Mouse (Mus musculus): ENCODE results near the gene Snx17. TPM values are rescaled to one million over a fixed set of nuclear protein-coding genes. Genes with fewer than 3 reads are reported as not detected.

The Snx17 gene
- polyA plus RNA-seq, 1 experiment from 2014 or later, result 165 TPM

DNA sequence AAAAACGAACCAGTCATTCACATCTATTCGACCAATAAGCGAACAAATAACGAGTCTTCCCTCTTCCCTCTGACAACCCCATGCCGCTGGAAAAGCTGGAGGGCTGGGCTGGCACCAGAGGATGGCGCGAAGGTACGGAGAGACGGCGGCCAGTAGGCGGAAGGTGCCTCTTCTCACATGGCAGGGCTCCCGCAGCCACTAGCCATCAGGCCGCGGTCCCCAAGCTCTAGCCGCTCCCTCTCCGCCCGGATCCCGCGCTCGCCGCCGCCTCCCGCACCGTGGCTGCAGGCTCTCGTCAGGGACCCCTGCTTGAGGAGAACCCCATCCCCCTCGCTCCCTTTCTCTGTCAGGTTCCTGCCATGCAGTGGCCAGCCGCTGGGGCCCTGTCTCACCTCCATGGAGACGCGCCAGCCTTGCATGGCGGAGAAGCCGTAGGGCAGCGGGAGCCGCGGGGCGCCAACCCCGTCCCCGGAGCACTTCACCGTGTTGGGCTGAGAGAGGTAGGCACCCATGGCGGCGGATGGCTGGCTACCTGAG, 27.0 kb downstream of the Snx17 start:
- H3K27me3 ChIP-seq, result no peaks in the 10 kb centered on the region
- H3K9me3 ChIP-seq, result no peaks in the 10 kb centered on the region
- H3K4me3 ChIP-seq, result peak overlapping the region; percentile 99
- peaks cover 9% of the 10 kb centered on the region for H3K4me1 ChIP-seq
- H3K4me2 ChIP-seq (replicated peaks), result peak overlapping the region; percentile 76
- H3K9ac ChIP-seq, result peak overlapping the region; percentile 94
- peak overlapping the region; percentile 92 for H3K27ac ChIP-seq
- WGBS, result under 1% methylated on average over 40 of the region's 40 CpGs
- ATAC-seq (ENCODE audit: low FRiP score, low read depth), result peak; percentile 49
- no peaks in the 10 kb centered on the region for H3K36me3 ChIP-seq

DNA sequence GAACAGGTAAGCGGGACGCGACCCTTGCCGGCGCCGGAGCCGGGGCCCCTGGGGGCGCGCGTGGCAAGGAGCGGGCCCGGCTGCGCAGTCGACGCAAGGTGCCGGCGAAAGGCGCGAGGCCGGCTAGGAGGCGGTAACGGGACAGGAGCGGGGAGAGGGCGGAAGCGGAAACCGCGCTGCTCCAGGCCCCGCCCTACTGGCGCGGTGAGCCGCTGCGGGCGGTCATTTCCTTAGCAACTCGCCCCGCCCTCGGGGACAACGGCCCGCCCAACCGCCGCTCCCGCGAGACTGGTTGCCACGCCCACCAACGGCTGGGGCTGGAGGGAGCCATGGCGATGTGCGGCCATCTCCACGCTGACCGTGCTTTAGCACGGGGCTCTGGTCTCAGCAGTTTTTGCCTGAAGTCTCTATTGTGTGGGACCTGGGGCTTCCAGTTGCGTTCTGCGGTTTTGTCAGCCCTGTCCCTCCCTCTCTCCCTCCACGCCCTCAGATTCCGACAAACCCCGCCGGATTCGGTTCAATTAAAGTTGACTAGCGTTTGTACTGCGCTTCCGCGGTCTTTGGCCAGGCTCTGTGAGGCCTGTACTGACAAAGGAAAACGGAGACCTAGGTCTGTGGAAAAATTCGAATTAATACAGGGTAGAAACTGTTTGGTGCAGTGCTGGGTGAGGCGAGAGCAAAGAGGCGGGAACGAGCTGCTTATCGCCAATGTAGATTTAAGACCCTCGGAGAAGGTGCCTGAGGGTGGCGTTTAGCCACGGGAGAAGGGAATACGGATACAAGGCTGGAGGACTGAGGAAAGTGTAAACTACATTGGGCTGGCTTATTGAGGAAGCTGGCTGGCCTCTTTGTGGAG, 27.6 kb downstream of the Snx17 start, which contains the start of gene Ppm1g:
Gene Ppm1g, minus strand, starts transcription at position 240 of the 856 bp plus-strand sequence.
- H3K9me3 ChIP-seq, result no peaks in the 10 kb centered on the region
- WGBS, result under 1% methylated on average over 70 of the region's 70 CpGs

DNA sequence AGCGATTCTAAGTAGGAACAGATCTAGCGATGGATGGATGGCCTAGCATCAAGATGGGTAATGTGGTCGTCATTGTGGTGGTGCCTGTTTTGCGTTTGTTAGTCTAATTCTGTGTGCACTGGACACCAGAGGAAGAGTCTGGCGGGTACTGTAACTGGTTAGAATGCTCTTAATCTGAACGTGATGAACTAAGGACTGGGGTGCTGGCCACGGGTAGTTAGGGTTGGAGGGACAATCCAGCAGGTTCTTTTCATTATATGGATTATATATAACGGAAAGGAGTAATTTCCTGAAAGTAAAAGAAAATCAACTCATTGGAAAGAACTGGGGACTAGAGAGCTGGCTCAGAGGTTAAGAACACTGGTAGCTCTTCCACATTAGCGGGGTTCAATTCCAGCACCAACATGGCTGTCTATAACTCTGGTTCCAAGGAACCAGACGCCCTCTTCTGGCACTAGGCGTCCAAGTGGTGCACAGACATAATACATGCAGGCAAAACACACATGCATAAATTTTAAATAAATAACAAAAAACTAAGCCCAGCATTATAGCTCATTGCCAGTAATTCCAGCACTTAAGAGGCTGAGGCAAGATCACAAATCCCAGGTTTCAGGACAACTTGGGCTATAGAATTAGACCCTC, 28.4 kb downstream of the Snx17 start:
- peak overlapping the region; percentile 76 for H3K4me2 ChIP-seq (replicated peaks)
- H3K27ac ChIP-seq, result peak overlapping the region; percentile 92
- H3K9me3 ChIP-seq, result no peaks in the 10 kb centered on the region
- 15% methylated on average over 11 of the region's 11 CpGs for WGBS
- no peaks in the 10 kb centered on the region for H3K36me3 ChIP-seq
- no peaks in the 10 kb centered on the region for H3K27me3 ChIP-seq
- H3K4me1 ChIP-seq, result peaks cover 9% of the 10 kb centered on the region
- H3K4me3 ChIP-seq, result peak overlapping the region; percentile 99
- ATAC-seq (ENCODE audit: low FRiP score, low read depth), result no peak
- peak overlapping the region; percentile 76 for H3K9ac ChIP-seq

More for the DNA sequence above, 27.6 kb downstream of the Snx17 start, which contains the start of gene Ppm1g:
- Histone ChIP-seq H3K36me3 (no peaks in the 10 kb centered on the region), H3K4me3 (peak within 1 kb of the TSS; percentile 99), H3K27ac (peak within 1 kb of the TSS; percentile 92), H3K4me2 (replicated peaks) (peak within 1 kb of the TSS; percentile 76), H3K4me1 (peaks cover 9% of the 10 kb centered on the region), H3K27me3 (no peaks in the 10 kb centered on the region), H3K9ac (peak within 1 kb of the TSS; percentile 94)
- ATAC-seq (ENCODE audit: low FRiP score, low read depth), result peak; percentile 96

DNA sequence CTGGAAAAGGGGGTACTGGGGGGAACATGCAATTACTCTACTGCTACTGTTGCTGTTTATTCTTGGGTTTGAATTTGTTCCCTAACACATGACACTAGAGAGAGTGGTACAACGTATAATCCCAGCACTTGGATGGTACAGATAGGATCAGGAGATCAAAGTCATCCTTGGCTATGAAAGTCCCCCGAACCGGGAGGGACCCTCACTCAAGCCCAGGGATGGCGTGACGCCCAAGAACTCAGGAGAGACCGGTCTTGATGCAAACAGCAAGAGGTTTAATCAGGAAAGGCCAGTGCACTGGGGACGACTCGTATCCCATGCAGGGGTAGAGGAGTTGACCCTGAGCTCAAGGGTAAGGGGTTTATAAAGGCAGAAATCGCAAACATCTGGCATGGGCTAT, 29.7 kb downstream of the Snx17 start:
- Histone ChIP-seq H3K4me3 (no peak overlapping the region), H3K4me2 (replicated peaks) (no peak overlapping the region), H3K9ac (no peak overlapping the region), H3K36me3 (no peaks in the 10 kb centered on the region), H3K27ac (no peak overlapping the region), H3K4me1 (peaks cover 9% of the 10 kb centered on the region), H3K9me3 (no peaks in the 10 kb centered on the region), H3K27me3 (no peaks in the 10 kb centered on the region)
- no peak for ATAC-seq (ENCODE audit: low FRiP score, low read depth)
- WGBS, result 87% methylated on average over 9 of the region's 9 CpGs

DNA sequence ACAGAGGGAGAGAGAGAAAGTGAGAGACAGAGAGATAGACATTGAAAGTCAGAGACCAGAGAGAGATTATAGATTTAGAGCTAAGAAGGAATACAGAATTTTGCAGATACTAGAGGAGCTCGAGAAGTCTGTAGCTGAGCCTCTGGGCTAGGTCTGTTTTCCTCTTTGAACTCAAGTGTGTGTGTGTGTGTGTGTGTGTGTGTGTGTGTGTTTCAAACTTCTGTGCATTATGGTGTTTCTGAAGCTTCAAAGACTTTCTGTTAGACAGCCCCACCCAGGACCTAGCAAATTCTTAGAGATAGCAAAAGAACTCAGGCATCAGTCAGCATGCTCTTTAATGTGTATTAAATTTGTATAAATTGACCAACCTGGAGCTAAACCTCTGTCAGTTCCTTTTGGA, 33.6 kb downstream of the Snx17 start:
- Histone ChIP-seq H3K36me3 (no peaks in the 10 kb centered on the region), H3K4me3 (no peak overlapping the region), H3K9ac (no peak overlapping the region), H3K4me2 (replicated peaks) (no peak overlapping the region), H3K27me3 (no peaks in the 10 kb centered on the region), H3K4me1 (no peaks in the 10 kb centered on the region), H3K27ac (no peak overlapping the region), H3K9me3 (no peaks in the 10 kb centered on the region)
- WGBS, result 62% methylated on average over 1 of the region's 1 CpGs
- ATAC-seq (ENCODE audit: low FRiP score, low read depth), result no peak

DNA sequence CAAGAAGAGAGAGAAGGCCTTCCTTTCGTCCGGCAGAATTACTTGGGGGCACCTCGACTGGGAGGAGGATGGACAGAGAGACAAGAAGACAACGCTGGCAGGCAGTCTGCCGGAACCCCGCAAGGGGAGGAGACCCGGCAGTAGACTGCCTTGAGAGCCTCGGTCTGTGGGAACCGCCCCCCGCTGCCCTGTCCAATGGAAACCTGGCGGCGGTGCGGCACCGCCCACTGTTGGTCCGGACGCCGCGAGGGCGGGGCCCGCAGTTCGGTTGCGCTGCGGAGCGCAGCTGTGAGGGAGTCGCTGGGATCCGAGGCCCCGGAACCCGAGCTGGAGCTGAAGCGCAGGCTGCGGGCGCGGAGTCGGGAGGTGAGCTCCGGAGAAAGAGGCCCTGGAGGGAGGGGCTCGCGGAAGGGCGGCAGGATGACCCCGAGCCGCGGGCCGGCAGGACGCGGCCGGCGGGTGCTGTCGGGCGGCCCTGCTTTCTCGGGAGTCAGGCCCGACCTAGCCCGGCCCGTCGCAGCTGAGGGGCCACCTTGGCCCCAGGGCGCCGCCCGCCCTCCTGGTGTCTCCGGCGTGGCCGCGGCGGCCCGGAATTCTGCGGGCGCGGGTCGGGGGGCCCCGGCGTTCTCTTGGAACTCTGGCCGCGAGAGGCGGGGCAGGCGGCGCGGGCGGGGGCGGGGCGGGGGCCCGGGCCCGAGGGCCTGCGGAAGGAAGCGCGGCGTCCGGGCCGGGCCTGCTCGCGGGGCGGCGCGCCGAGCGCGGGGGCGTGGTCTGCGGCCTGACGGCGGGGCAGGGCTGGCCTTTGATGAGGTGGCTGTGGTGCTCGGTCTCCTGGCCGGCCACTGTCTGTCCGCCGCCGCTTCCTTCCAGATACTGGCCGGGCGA, 47.9 kb downstream of the Snx17 start, which contains the start of the genes Nrbp1 and Gm9970:
Gene Nrbp1, plus strand, starts transcription at position 228 of the 885 bp plus-strand sequence.
Gene Gm9970, minus strand, starts transcription at position 596 of the 885 bp plus-strand sequence.
- peak; percentile 99 for ATAC-seq (ENCODE audit: low FRiP score, low read depth)
- under 1% methylated on average over 45 of the region's 103 CpGs for WGBS

DNA sequence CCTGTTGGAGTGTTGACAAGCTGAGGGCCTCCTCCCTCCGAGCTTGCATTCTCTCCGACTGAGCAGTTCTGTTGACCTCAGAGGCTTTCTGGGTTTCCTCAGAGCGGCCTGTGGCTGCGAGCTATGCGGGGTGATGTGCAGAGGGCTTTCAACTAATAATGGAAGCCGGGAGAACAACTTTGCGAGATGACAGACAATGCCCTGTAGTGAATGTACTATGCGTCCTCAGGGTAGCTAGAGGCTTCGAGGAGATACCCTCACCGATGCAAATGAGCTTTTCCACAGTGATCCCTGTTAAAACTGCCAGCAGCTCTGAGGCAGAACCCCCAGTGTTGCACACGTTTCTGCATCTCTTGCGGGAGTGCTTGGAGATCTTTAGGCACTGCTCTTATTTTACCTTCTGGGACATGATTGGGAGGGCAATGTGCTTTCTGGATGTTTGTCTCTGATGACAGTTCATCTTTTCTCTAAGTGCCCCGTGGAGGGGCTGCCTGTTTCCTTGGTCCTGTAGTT, 48.6 kb downstream of the Snx17 start:
- H3K36me3 ChIP-seq, result peaks cover 30% of the 10 kb centered on the region
- no peak for ATAC-seq (ENCODE audit: low FRiP score, low read depth)
- H3K4me3 ChIP-seq, result peak overlapping the region; percentile 91
- H3K27me3 ChIP-seq, result no peaks in the 10 kb centered on the region
- H3K9me3 ChIP-seq, result no peaks in the 10 kb centered on the region
- peak overlapping the region; percentile 98 for H3K9ac ChIP-seq
- under 1% methylated on average over 13 of the region's 13 CpGs for WGBS
- peak overlapping the region; percentile 93 for H3K4me2 ChIP-seq (replicated peaks)
- peak overlapping the region; percentile 98 for H3K27ac ChIP-seq
- H3K4me1 ChIP-seq, result peaks cover 9% of the 10 kb centered on the region

More for the DNA sequence above, 47.9 kb downstream of the Snx17 start, which contains the start of the genes Nrbp1 and Gm9970:
- Histone ChIP-seq H3K9ac (peak within 1 kb of the TSS; percentile 98), H3K27me3 (no peaks in the 10 kb centered on the region), H3K36me3 (peaks cover 23% of the 10 kb centered on the region), H3K4me2 (replicated peaks) (peak within 1 kb of the TSS; percentile 93), H3K9me3 (no peaks in the 10 kb centered on the region), H3K27ac (peak within 1 kb of the TSS; percentile 98), H3K4me3 (peak within 1 kb of the TSS; percentile 91), H3K4me1 (peaks cover 9% of the 10 kb centered on the region)

DNA sequence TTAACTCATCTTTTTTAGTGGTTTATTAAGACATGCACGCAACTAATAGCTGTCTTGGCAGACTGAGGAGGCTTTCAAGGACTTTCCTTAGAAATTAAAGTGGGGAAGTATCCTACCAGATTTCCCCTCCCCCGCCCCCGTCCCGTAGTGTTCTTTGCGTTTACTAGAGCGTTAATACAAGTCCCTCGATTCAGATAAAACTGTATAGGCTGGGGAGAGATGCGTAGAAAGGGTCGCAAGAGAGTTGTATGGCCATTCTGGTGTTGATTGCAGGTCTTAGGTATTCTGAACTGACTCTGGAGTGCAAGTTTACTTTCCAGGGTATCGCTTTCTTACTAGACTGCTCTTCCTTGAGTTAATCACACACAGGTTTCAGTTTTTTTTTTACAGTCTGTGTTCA, 49.2 kb downstream of the Snx17 start:
- Histone ChIP-seq H3K9me3 (no peaks in the 10 kb centered on the region), H3K4me3 (peak overlapping the region; percentile 91), H3K4me1 (peaks cover 9% of the 10 kb centered on the region), H3K36me3 (peaks cover 36% of the 10 kb centered on the region), H3K27me3 (no peaks in the 10 kb centered on the region), H3K27ac (no peak overlapping the region), H3K4me2 (replicated peaks) (peak overlapping the region; percentile 93), H3K9ac (peak overlapping the region; percentile 98)
- no peak for ATAC-seq (ENCODE audit: low FRiP score, low read depth)
- 18% methylated on average over 10 of the region's 10 CpGs for WGBS

Other genes starting within 250 kb of the Snx17 start
- 7.6 and 8.7 TPM in 2 replicates for gene Cgref1, start 247.6 kb upstream of the Snx17 start, polyA plus RNA-seq (2015; fragmentation: Nextera tagmentation; extraction: Ambion mirVana)
- gene Preb, start 232.9 kb upstream of the Snx17 start, polyA plus RNA-seq (2015; fragmentation: Nextera tagmentation; extraction: Ambion mirVana), result 136 and 142 TPM in 2 replicates
- gene Tcf23, start 224.6 kb upstream of the Snx17 start, polyA plus RNA-seq (2015; fragmentation: Nextera tagmentation; extraction: Ambion mirVana), result not detected in 2 replicates
- 147 and 156 TPM in 2 replicates for gene Atraid, start 144.9 kb upstream of the Snx17 start, polyA plus RNA-seq (2015; fragmentation: Nextera tagmentation; extraction: Ambion mirVana)
- gene Slc5a6, start 144.3 kb upstream of the Snx17 start, polyA plus RNA-seq (2015; fragmentation: Nextera tagmentation; extraction: Ambion mirVana), result 13.4 and 14.1 TPM in 2 replicates
- gene Cad, start 138.4 kb upstream of the Snx17 start, polyA plus RNA-seq (2015; fragmentation: Nextera tagmentation; extraction: Ambion mirVana), result 30.0 and 33.7 TPM in 2 replicates
- gene Dnajc5g, start 86.9 kb upstream of the Snx17 start, polyA plus RNA-seq (2015; fragmentation: Nextera tagmentation; extraction: Ambion mirVana), result not detected in 2 replicates
- 0.38 and 0.57 TPM in 2 replicates for gene Slc30a3, start 85.0 kb upstream of the Snx17 start, polyA plus RNA-seq (2015; fragmentation: Nextera tagmentation; extraction: Ambion mirVana)
- 7.2 and 8.1 TPM in 2 replicates for gene Trim54, start 76.5 kb upstream of the Snx17 start, polyA plus RNA-seq (2015; fragmentation: Nextera tagmentation; extraction: Ambion mirVana)
- gene Ucn, start 54.4 kb upstream of the Snx17 start, polyA plus RNA-seq (2015; fragmentation: Nextera tagmentation; extraction: Ambion mirVana), result not detected in 2 replicates
- gene Mpv17, start 39.0 kb upstream of the Snx17 start, polyA plus RNA-seq (2015; fragmentation: Nextera tagmentation; extraction: Ambion mirVana), result 68.7 and 69.4 TPM in 2 replicates
- gene Gm29609, start 13.3 kb upstream of the Snx17 start, polyA plus RNA-seq (2015; fragmentation: Nextera tagmentation; extraction: Ambion mirVana), result 0.99 and 1.8 TPM in 2 replicates
- gene Gtf3c2, start 13.1 kb upstream of the Snx17 start, polyA plus RNA-seq (2015; fragmentation: Nextera tagmentation; extraction: Ambion mirVana), result 84.8 and 92.4 TPM in 2 replicates
- gene Eif2b4, start 203 bp downstream of the Snx17 start, polyA plus RNA-seq (2015; fragmentation: Nextera tagmentation; extraction: Ambion mirVana), result 72.6 and 76.3 TPM in 2 replicates
- gene Zfp513, start 9.1 kb downstream of the Snx17 start, polyA plus RNA-seq (2015; fragmentation: Nextera tagmentation; extraction: Ambion mirVana), result 10.9 and 11.0 TPM in 2 replicates
- gene Ppm1g, start 27.5 kb downstream of the Snx17 start, polyA plus RNA-seq (2015; fragmentation: Nextera tagmentation; extraction: Ambion mirVana), result 131 and 133 TPM in 2 replicates
- gene Nrbp1, start 47.6 kb downstream of the Snx17 start, polyA plus RNA-seq (2015; fragmentation: Nextera tagmentation; extraction: Ambion mirVana), result 165 and 166 TPM in 2 replicates
- 0.38 and 0.48 TPM in 2 replicates for gene Gm9970, start 48.0 kb downstream of the Snx17 start, polyA plus RNA-seq (2015; fragmentation: Nextera tagmentation; extraction: Ambion mirVana)
- 16.1 and 21.3 TPM in 2 replicates for gene Krtcap3, start 58.5 kb downstream of the Snx17 start, polyA plus RNA-seq (2015; fragmentation: Nextera tagmentation; extraction: Ambion mirVana)
- gene Ift172, start 97.9 kb downstream of the Snx17 start, polyA plus RNA-seq (2015; fragmentation: Nextera tagmentation; extraction: Ambion mirVana), result 37.8 and 45.0 TPM in 2 replicates
- gene Fndc4, start 102.9 kb downstream of the Snx17 start, polyA plus RNA-seq (2015; fragmentation: Nextera tagmentation; extraction: Ambion mirVana), result 83.5 and 84.4 TPM in 2 replicates
- gene Gckr, start 104.2 kb downstream of the Snx17 start, polyA plus RNA-seq (2015; fragmentation: Nextera tagmentation; extraction: Ambion mirVana), result 0.14 and 0.28 TPM in 2 replicates